Mouse (Mus musculus): ENCODE measurements around the gene 4930467E23Rik. TPM values are rescaled to one million over a fixed set of nuclear protein-coding genes. Genes with fewer than 3 reads are reported as not detected.
"Not testable (repeated sequence)": the region's sequence is repeated elsewhere in the genome, so short reads cannot be mapped to it uniquely, and the experiment has no call there.

4930467E23Rik gene
- polyA plus RNA-seq, 1 experiment from 2014 or later = not detected

DNA sequence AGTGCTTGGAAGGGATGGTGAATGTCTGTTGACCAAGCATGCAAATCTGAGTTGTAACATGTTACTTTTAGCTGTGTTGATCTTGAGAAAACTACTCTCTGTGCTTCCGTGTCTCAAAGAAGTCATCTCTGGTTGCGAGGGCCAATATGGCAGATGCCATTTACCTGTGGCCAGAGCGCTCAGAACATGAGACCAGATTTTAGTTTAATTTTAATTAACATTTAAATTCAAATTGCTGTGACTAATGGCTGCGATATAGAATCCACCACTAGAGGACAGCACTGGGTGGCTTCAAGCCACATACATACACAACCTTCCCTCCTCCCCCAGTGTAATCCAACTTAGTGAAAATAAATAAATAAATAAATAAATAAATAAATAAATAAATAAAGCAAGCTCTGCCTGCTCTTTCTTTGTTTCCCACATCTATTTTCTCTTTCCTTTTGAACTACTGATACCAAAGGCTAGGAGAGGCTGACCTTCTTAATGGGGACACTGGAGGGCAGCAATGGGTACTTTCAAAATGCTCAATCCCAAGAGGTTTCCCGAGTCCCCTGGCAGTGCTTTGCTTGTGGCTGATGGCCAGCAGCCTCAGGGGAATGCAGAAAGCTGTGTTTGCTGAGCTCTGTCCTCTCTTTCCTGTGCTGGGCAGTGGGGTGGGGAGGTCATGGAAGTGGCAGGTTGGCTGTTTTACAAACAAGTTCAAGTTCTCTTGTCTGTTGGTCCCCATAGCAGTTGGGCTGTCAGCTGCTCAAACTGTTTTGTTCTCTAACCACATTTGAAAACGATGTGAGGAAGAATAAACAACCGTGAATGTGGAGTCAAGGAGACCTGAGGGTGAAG lies 22.2 kb upstream of the 4930467E23Rik start:
- H3K9ac ChIP-seq (replicated peaks); H3K4me3 ChIP-seq (ENCODE audit: low read depth, low read length); H3K9me3 ChIP-seq (ENCODE audit: low read length); H3K27ac ChIP-seq (ENCODE audit: low read depth); H3K27me3 ChIP-seq (ENCODE audit: insufficient read depth, low read length); H3K36me3 ChIP-seq (replicated peaks; ENCODE audit: insufficient read depth, low read length); H3K4me2 ChIP-seq (ENCODE audit: low read depth, low read length); H3K4me1 ChIP-seq (ENCODE audit: insufficient read depth): not testable (repeated sequence)
- ATAC-seq (peak; percentile 13; the same call in 1 of the 2 replicates), DNase-seq (peak; percentile 63)
- peak; percentile 56 for TF ChIP-seq CTCF (IDR thresholded peaks at IDR 0.05; ENCODE audit: low read depth)
- WGBS (ENCODE audit: insufficient replicate concordance) = 58% methylated on average over 7 of the region's 7 CpGs

GRCm38 (mm10) chr8:19707761-19708443 lies 21.5 kb upstream of the 4930467E23Rik start:
- H3K4me1 ChIP-seq (ENCODE audit: insufficient read depth); DNase-seq; H3K9ac ChIP-seq (replicated peaks); ATAC-seq; H3K9me3 ChIP-seq (ENCODE audit: low read length); H3K4me3 ChIP-seq (ENCODE audit: low read depth, low read length); H3K27ac ChIP-seq (ENCODE audit: low read depth); H3K27me3 ChIP-seq (ENCODE audit: insufficient read depth, low read length); H3K36me3 ChIP-seq (replicated peaks; ENCODE audit: insufficient read depth, low read length); H3K4me2 ChIP-seq (ENCODE audit: low read depth, low read length): not testable (repeated sequence)
- WGBS (ENCODE audit: insufficient replicate concordance) = 77% methylated on average over 13 of the region's 15 CpGs

- H3K9ac ChIP-seq (replicated peaks); H3K4me1 ChIP-seq (ENCODE audit: insufficient read depth); H3K4me2 ChIP-seq (ENCODE audit: low read depth, low read length); H3K9me3 ChIP-seq (ENCODE audit: low read length); ATAC-seq; H3K36me3 ChIP-seq (replicated peaks; ENCODE audit: insufficient read depth, low read length); H3K27me3 ChIP-seq (ENCODE audit: insufficient read depth, low read length); H3K27ac ChIP-seq (ENCODE audit: low read depth); H3K4me3 ChIP-seq (ENCODE audit: low read depth, low read length); DNase-seq: not testable (repeated sequence)
Observed at GRCm38 (mm10) chr8:19708976-19709375, 20.4 kb upstream of the 4930467E23Rik start.

DNA sequence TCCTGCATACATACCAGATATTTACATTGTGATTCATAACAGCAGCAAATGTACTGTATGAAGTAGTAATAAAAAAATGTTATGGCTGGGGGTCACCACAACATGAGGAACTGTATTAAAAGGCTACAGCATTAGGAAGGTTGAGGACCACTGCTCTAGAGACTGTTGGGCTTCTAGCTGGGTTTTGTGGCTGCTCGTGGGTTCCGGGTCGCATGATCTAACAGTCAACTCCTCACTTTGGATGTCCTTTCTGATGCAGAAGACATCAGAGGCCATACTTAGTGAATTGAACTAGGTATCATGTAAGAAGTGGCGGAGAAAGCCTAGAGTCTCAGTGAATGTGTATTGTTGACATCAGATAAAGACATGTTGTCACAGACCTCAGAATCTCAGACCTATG lies 19.9 kb upstream of the 4930467E23Rik start:
- 80% methylated on average over 4 of the region's 4 CpGs for WGBS (ENCODE audit: insufficient replicate concordance)
- H3K9ac ChIP-seq (replicated peaks); H3K4me2 ChIP-seq (ENCODE audit: low read depth, low read length); H3K27ac ChIP-seq (ENCODE audit: low read depth); ATAC-seq; H3K27me3 ChIP-seq (ENCODE audit: insufficient read depth, low read length); DNase-seq; H3K36me3 ChIP-seq (replicated peaks; ENCODE audit: insufficient read depth, low read length); H3K9me3 ChIP-seq (ENCODE audit: low read length); H3K4me3 ChIP-seq (ENCODE audit: low read depth, low read length); H3K4me1 ChIP-seq (ENCODE audit: insufficient read depth): not testable (repeated sequence)

DNA sequence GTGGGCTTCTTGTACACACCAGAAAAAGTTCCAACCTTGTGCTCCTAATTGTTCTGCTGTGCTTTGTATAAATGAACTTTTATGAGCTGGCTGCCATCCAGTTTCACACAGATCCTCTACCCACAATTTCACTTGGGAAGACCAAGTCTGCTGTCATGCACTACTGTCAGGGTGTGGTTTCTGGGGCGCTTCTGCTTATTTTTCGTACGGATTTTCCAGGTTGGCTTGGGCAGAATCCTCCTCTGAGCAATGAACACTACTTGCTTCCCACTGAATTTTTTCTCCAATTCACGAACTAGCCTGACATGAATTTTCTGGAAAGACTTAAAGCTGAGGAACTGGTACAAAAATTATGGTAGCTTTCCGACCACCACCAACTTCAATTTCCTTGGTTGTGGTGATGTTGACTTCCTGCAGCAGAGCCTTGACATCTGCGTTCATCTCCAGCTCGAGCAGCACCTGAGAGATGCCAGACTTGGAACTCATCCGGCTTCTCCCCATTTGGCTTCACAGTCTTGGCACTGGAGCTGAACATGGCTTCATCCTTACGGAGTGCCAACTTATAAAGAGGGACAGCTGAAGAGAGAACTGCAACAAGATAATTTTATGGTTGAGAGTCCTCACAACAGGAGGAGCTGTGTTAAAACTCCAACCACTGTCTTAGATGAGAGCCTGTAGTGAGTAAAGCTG lies 18.1 kb upstream of the 4930467E23Rik start:
- H3K9me3 ChIP-seq (ENCODE audit: low read length); DNase-seq; H3K9ac ChIP-seq (replicated peaks); H3K4me1 ChIP-seq (ENCODE audit: insufficient read depth); ATAC-seq; H3K4me2 ChIP-seq (ENCODE audit: low read depth, low read length); H3K27me3 ChIP-seq (ENCODE audit: insufficient read depth, low read length); H3K36me3 ChIP-seq (replicated peaks; ENCODE audit: insufficient read depth, low read length); H3K4me3 ChIP-seq (ENCODE audit: low read depth, low read length); H3K27ac ChIP-seq (ENCODE audit: low read depth): not testable (repeated sequence)
- 66% methylated on average over 5 of the region's 9 CpGs for WGBS (ENCODE audit: insufficient replicate concordance)

- 73% methylated on average over 2 of the region's 2 CpGs for WGBS (ENCODE audit: insufficient replicate concordance)
- ATAC-seq = not testable (repeated sequence)
Observed at GRCm38 (mm10) chr8:19712227-19712750, 17.1 kb upstream of the 4930467E23Rik start.

GRCm38 (mm10) chr8:19712816-19713215 lies 16.6 kb upstream of the 4930467E23Rik start:
- H3K27ac ChIP-seq (ENCODE audit: low read depth); H3K4me3 ChIP-seq (ENCODE audit: low read depth, low read length); H3K4me1 ChIP-seq (ENCODE audit: insufficient read depth); H3K9ac ChIP-seq (replicated peaks); ATAC-seq; H3K27me3 ChIP-seq (ENCODE audit: insufficient read depth, low read length); DNase-seq; H3K36me3 ChIP-seq (replicated peaks; ENCODE audit: insufficient read depth, low read length); H3K4me2 ChIP-seq (ENCODE audit: low read depth, low read length); H3K9me3 ChIP-seq (ENCODE audit: low read length): not testable (repeated sequence)
- 61% methylated on average over 4 of the region's 4 CpGs for WGBS (ENCODE audit: insufficient replicate concordance)

More at GRCm38 (mm10) chr8:19712227-19712750, 17.1 kb upstream of the 4930467E23Rik start:
- H3K4me3 ChIP-seq (ENCODE audit: low read depth, low read length); H3K4me2 ChIP-seq (ENCODE audit: low read depth, low read length); H3K27me3 ChIP-seq (ENCODE audit: insufficient read depth, low read length); H3K27ac ChIP-seq (ENCODE audit: low read depth); H3K9me3 ChIP-seq (ENCODE audit: low read length); DNase-seq; H3K4me1 ChIP-seq (ENCODE audit: insufficient read depth); H3K36me3 ChIP-seq (replicated peaks; ENCODE audit: insufficient read depth, low read length); H3K9ac ChIP-seq (replicated peaks): not testable (repeated sequence)

DNA sequence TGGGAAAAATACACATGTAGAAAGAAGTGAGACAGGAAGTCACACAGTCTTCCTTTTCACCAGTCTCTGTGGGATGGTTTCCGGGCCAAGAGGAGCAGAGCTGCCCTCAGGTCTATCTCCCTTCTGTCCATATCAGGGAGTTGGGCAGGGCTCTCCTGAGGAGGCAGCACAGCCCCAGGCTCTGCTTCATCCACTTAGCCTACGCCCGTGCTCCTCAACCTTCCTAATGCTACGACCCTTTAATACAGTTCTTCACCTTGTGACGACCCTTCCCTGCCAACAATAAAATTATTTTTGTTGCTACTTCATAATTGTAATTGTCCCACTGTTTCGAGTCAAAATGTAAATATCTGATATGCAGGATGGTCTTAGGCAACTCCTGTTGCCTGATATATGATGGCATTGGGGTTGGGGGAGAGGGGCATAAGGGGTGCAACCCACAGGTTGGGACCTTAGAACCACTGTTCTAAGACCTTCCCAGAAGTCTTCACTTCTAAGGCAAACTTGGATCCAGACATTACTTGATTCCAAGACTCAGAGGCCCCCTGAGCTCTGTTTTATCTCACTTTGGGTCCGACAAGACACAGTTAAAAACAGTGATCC lies 16.0 kb upstream of the 4930467E23Rik start:
- not testable (repeated sequence) for H3K9me3 ChIP-seq (ENCODE audit: low read length); ATAC-seq; H3K9ac ChIP-seq (replicated peaks); H3K27ac ChIP-seq (ENCODE audit: low read depth); H3K27me3 ChIP-seq (ENCODE audit: insufficient read depth, low read length); DNase-seq; H3K4me3 ChIP-seq (ENCODE audit: low read depth, low read length); H3K4me1 ChIP-seq (ENCODE audit: insufficient read depth); H3K4me2 ChIP-seq (ENCODE audit: low read depth, low read length); H3K36me3 ChIP-seq (replicated peaks; ENCODE audit: insufficient read depth, low read length)
- 70% methylated on average over 6 of the region's 7 CpGs for WGBS (ENCODE audit: insufficient replicate concordance)

DNA sequence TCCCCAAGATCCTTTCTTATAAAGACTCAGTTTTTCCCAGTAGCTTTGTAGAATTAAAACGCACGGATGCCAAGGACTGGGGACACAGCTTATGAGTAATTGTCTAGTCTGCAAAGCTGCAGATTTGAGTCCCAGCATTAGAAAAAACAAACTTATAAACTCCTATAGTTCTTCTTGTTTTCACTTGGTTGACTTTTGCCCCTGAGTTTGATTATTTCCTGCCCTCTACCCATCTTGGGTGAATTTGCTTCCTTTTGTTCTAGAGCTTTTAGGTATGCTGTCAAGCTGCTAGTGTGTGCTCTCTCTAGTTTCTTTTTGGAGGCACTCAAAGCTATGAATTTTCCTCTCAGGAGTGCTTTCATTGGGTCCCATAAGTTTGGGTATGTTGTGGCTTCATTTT lies 14.9 kb upstream of the 4930467E23Rik start:
- H3K36me3 ChIP-seq (replicated peaks; ENCODE audit: insufficient read depth, low read length); H3K4me1 ChIP-seq (ENCODE audit: insufficient read depth); H3K4me3 ChIP-seq (ENCODE audit: low read depth, low read length); H3K27me3 ChIP-seq (ENCODE audit: insufficient read depth, low read length); H3K9me3 ChIP-seq (ENCODE audit: low read length); ATAC-seq; DNase-seq; H3K4me2 ChIP-seq (ENCODE audit: low read depth, low read length); H3K27ac ChIP-seq (ENCODE audit: low read depth); H3K9ac ChIP-seq (replicated peaks): not testable (repeated sequence)
- 85% methylated on average over 2 of the region's 2 CpGs for WGBS (ENCODE audit: insufficient replicate concordance)
